Mouse (Mus musculus): Measurements from ENCODE around the gene Ten1.
A peak's percentile ranks its signal among the peaks of the same experiment; 100 is the strongest.

DNA sequence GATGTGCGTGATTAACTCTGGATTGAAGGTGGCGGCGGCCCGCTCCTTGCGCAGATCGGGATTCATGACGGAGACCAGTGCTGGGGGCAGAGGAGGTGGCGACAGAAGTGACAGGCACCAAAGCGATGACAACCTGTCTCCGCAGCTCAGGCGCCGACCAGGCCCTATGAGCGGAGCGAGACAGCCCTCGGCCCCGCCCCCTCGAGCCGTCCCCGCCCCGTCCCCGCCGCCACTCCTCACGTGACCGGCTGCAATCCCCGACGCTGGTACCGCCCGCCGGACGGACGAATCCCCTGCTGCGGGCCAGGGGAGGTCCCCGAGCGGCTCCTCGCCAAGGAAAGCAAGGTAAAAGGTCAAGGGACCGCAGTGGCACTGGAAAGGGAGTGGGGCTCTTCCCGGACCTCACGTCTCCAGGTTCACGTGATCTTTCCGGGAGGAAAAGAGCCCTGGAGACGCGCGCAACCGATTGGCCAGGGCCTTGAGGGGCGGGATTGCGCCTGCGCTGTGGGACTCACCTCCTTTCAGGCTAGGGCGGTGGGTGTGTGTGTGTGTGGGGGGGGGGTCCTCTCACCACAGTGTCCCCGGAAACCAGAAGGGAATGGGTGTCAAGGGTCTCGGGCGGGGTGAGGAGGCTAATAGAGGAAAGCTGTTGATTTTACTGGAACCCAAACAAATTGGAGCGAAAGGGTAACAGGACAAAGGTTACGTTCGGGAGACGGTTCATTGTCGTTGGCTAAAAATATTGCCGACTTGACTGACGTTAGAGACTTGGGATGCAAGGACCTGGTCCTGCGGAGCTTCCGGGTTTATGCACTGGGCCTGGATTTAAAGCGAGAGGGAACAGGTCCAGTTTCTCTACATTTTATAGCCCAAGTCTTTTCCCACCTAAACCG, at the start of gene Ten1, which contains the start of gene Acox1:
- TF ChIP-seq CTCF (IDR thresholded peaks at IDR 0.05; ENCODE audit: borderline replicate concordance, control insufficient read depth, extremely low read depth, insufficient read depth, low read length, poor library complexity) (peak; percentile 38; the same call in 1 of the 2 replicates), POLR2A (IDR thresholded peaks at IDR 0.05; ENCODE audit: control insufficient read depth, extremely low read depth, insufficient read depth, low read length, poor library complexity) (peak; percentile 69)
